Mouse (Mus musculus) heart, embryonic 14.5 days (tissue): Measurements from ENCODE around the gene Sat2. TPM values are rescaled to one million over a fixed set of nuclear protein-coding genes. Genes with fewer than 3 reads are reported as not detected.
A peak's percentile ranks its signal among the peaks of the same experiment; 100 is the strongest.

Experiments used
- ATAC-seq: fragments of 200-750 bp; cut with Nextera tagmentation; 2 replicates; pipeline ENCODE4 v1.8.0; 2017; ENCODE audit warnings: low read depth, moderate TSS enrichment; ENCODE audit not compliant: insufficient number of reproducible peaks, insufficient read depth, low FRiP score
- H3K27ac ChIP-seq, 2 experiments: fragments of 200-500 bp in 1 of 2; fragments of 300-500 bp in 1 of 2; sonication (generic) in 1 of 2; replicated peaks in 1 of 2; 2 replicates each; pipeline ENCODE4 v1.5.1; 2012 to 2014; ENCODE audit warnings: low read depth in 2 of 2, low read length in 2 of 2, control low read depth in 1 of 2, mild to moderate bottlenecking in 1 of 2, mixed read lengths in 1 of 2; ENCODE audit not compliant: control insufficient read depth in 1 of 2, insufficient read depth in 1 of 2
- H3K27me3 ChIP-seq: fragments of 300-500 bp; sonication (generic); 2 replicates; pipeline ENCODE4 v1.6.1; 2014; ENCODE audit warnings: mild to moderate bottlenecking, low read length, control low read depth; ENCODE audit not compliant: control insufficient read depth, insufficient read depth
- H3K36me3 ChIP-seq: fragments of 300-500 bp; sonication (generic); 2 replicates; pipeline ENCODE4 v1.6.1; 2014; ENCODE audit warnings: mild to moderate bottlenecking, control low read depth, low read length, mixed read lengths; ENCODE audit not compliant: control insufficient read depth, insufficient read depth
- H3K4me1 ChIP-seq, 2 experiments: fragments of 200-500 bp in 1 of 2; fragments of 300-500 bp in 1 of 2; sonication (generic) in 1 of 2; 2 replicates each; pipeline ENCODE4 v1.6.1; 2012 to 2014; ENCODE audit warnings: low read length in 2 of 2, control low read depth in 1 of 2, mixed read lengths in 1 of 2; ENCODE audit not compliant: control insufficient read depth in 2 of 2, insufficient read depth in 2 of 2
- H3K4me2 ChIP-seq: fragments of 300-500 bp; sonication (generic); 2 replicates; pipeline ENCODE4 v1.6.1; 2014; ENCODE audit warnings: mild to moderate bottlenecking, low read length
- H3K4me3 ChIP-seq, 2 experiments: fragments of 200-500 bp in 1 of 2; fragments of 300-500 bp in 1 of 2; sonication (generic) in 1 of 2; 2 replicates each; pipeline ENCODE4 v1.5.1; 2012 to 2014; ENCODE audit warnings: low read length in 2 of 2, mild to moderate bottlenecking in 2 of 2, control low read depth in 1 of 2, low read depth in 1 of 2, moderate library complexity in 1 of 2; ENCODE audit not compliant: control insufficient read depth in 1 of 2, insufficient read depth in 1 of 2
- H3K9ac ChIP-seq: fragments of 300-500 bp; sonication (generic); 2 replicates; pipeline ENCODE4 v1.6.1; 2014; ENCODE audit warnings: mild to moderate bottlenecking, low read length
- H3K9me3 ChIP-seq: fragments of 300-500 bp; sonication (generic); 2 replicates; pipeline ENCODE4 v1.6.1; 2016; ENCODE audit warnings: low read length, control low read depth; ENCODE audit not compliant: control insufficient read depth
- WGBS: fragments of 180-500 bp; shearing (Covaris S2); extraction: QIAGEN DNeasy Blood & Tissue Kit; methylation state at CpG from one replicate; pipeline ENCODE4 v1.1.7; 2014; 5-methylcytosine and 5-hydroxymethylcytosine counted together
- microRNA counts: library from miRNA; unstranded; fragments of <30 nt; microRNA quantifications from one replicate; lab custom pipeline; 2016
- microRNA-seq: library from miRNA; unstranded; fragments of <30 nt; microRNA quantifications from one replicate; pipeline ENCODE4, GENCODE M21; 2016
- polyA plus RNA-seq: library from polyadenylated mRNA; unstranded; fragments of >200 nt; fragmentation: Nextera tagmentation; extraction: Ambion mirVana; gene quantifications from 2 replicates; pipeline ENCODE4 v1.2.1, GENCODE M21; 2014

Gene Sat2
- polyA plus RNA-seq, 1 experiment from 2014 or later: 17.9 TPM

- WGBS: 31% methylated on average over 7 of the region's 7 CpGs
- Histone ChIP-seq H3K36me3 (peaks cover 76% of the 10 kb centered on the region), H3K4me3 (no peak within 1 kb of the TSS)
These were observed 44.3 kb downstream of the Sat2 start, which contains the start of gene Cd68 for GRCm38 (mm10) chr11:69665961-69666664. Cd68 (minus strand) TSS chr11:69666153.

GRCm38 (mm10) chr11:69666665-69667005 is 44.8 kb downstream of the Sat2 start:
- 90% methylated on average over 3 of the region's 3 CpGs for WGBS
- Histone ChIP-seq H3K36me3 (peaks cover 76% of the 10 kb centered on the region), H3K9me3 (no peaks in the 10 kb centered on the region), H3K9ac (no peak overlapping the region), H3K4me2 (no peak overlapping the region), H3K27me3 (no peaks in the 10 kb centered on the region), H3K4me1 (peaks cover 6 to 24% of the 10 kb centered on the region in 2 experiments), H3K27ac (no peak overlapping the region), H3K4me3 (no peak overlapping the region)
- ATAC-seq: no peak

More at GRCm38 (mm10) chr11:69665961-69666664, 44.3 kb downstream of the Sat2 start, which contains the start of gene Cd68:
- Histone ChIP-seq H3K27ac (0 out of 4 replicates have a peak within 1 kb of the TSS, but pooled peaks have one; percentile 8 to 9), H3K27me3 (no peaks in the 10 kb centered on the region), H3K9ac (peak within 1 kb of the TSS; percentile 21; the same call in 1 of the 2 replicates), H3K4me2 (no peak within 1 kb of the TSS), H3K4me1 (peaks cover 8 to 29% of the 10 kb centered on the region in 2 experiments), H3K9me3 (no peaks in the 10 kb centered on the region)
- ATAC-seq: no peak

GRCm38 (mm10) chr11:69670786-69671725 is 49.2 kb downstream of the Sat2 start:
- H3K4me2 ChIP-seq: peak overlapping the region; percentile 82
- peak; percentile 75 for ATAC-seq
- WGBS: under 1% methylated on average over 61 of the region's 61 CpGs
- no peaks in the 10 kb centered on the region for H3K27me3 ChIP-seq
- peaks cover 2 to 15% of the 10 kb centered on the region in 2 experiments; a peak in 3 of 4 replicates for H3K4me1 ChIP-seq
- H3K9ac ChIP-seq: peak overlapping the region; percentile 100
- H3K27ac ChIP-seq: peak overlapping the region; percentile 89 to 98
- no peaks in the 10 kb centered on the region for H3K9me3 ChIP-seq
- H3K4me3 ChIP-seq: peak overlapping the region; percentile 83 to 100
- H3K36me3 ChIP-seq: peaks cover 79% of the 10 kb centered on the region

GRCm38 (mm10) chr11:69671726-69672124 is 49.9 kb downstream of the Sat2 start:
- peak overlapping the region; percentile 83 to 100 for H3K4me3 ChIP-seq
- peak overlapping the region; percentile 100 for H3K9ac ChIP-seq
- no peaks in the 10 kb centered on the region for H3K27me3 ChIP-seq
- WGBS: under 1% methylated on average over 43 of the region's 43 CpGs
- H3K4me2 ChIP-seq: peak overlapping the region; percentile 82
- H3K9me3 ChIP-seq: no peaks in the 10 kb centered on the region
- peaks cover 79% of the 10 kb centered on the region for H3K36me3 ChIP-seq
- H3K27ac ChIP-seq: peak overlapping the region; percentile 89 to 98
- peaks cover 2 to 15% of the 10 kb centered on the region in 2 experiments; a peak in 3 of 4 replicates for H3K4me1 ChIP-seq
- peak; percentile 14; the same call in 1 of the 2 replicates for ATAC-seq

GRCm38 (mm10) chr11:69672211-69672706 is 50.4 kb downstream of the Sat2 start, which contains the start of gene Eif4a1:
Eif4a1 (minus strand) TSS chr11:69672423.
- H3K27me3 ChIP-seq: no peaks in the 10 kb centered on the region
- peak within 1 kb of the TSS; percentile 89 to 98 for H3K27ac ChIP-seq
- ATAC-seq: peak; percentile 97
- peak within 1 kb of the TSS; percentile 82 for H3K4me2 ChIP-seq
- under 1% methylated on average over 36 of the region's 36 CpGs for WGBS
- H3K9ac ChIP-seq: peak within 1 kb of the TSS; percentile 100
- peak within 1 kb of the TSS; percentile 83 to 100 for H3K4me3 ChIP-seq
- no peaks in the 10 kb centered on the region for H3K9me3 ChIP-seq
- H3K4me1 ChIP-seq: peaks cover 2 to 15% of the 10 kb centered on the region in 2 experiments; a peak in 3 of 4 replicates
- peaks cover 79% of the 10 kb centered on the region for H3K36me3 ChIP-seq

MicroRNA genes within 50 kb of the gene (microRNA counts, 519-probe panel; counts per million panel counts)
- microRNA mmu-miR-1934 (lab: Ali Mortazavi, UCI): 322 counts per million, percentile 70 among the panel's probes with 10 or more counts
- microRNA mmu-miR-467f (lab: Ali Mortazavi, UCI): 5,576 counts per million, percentile 85 among the panel's probes with 10 or more counts

Small RNAs within 50 kb of the gene (microRNA-seq; reads per million reads assigned to microRNA genes)
- gene Mir1934 (5.0 reads per million, percentile 14 among the genes with 10 or more reads in this experiment), gene Mir467f (not detected)

Other genes starting within 250 kb of the Sat2 start
- 158 and 174 TPM in 2 replicates for gene Naa38, start 226.5 kb upstream of the Sat2 start, polyA plus RNA-seq
- gene Cyb5d1, start 226.4 kb upstream of the Sat2 start, polyA plus RNA-seq: 19.9 and 22.1 TPM in 2 replicates
- gene Tmem88, start 223.8 kb upstream of the Sat2 start, polyA plus RNA-seq: 43.1 and 46.7 TPM in 2 replicates
- 18.0 and 22.0 TPM in 2 replicates for gene Kdm6b, start 208.3 kb upstream of the Sat2 start, polyA plus RNA-seq
- 0.13 and 0.36 TPM in 2 replicates for gene Dnah2, start 72.9 kb upstream of the Sat2 start, polyA plus RNA-seq
- 14.2 and 20.4 TPM in 2 replicates for gene Efnb3, start 61.8 kb upstream of the Sat2 start, polyA plus RNA-seq
- gene Wrap53, start 41.8 kb upstream of the Sat2 start, polyA plus RNA-seq: 11.1 and 14.3 TPM in 2 replicates
- 71.2 and 71.9 TPM in 2 replicates for gene Trp53, start 41.7 kb upstream of the Sat2 start, polyA plus RNA-seq
- gene Atp1b2, start 16.1 kb upstream of the Sat2 start, polyA plus RNA-seq: 31.5 and 33.8 TPM in 2 replicates
- gene Shbg, start 4.1 kb upstream of the Sat2 start, polyA plus RNA-seq: not detected in 2 replicates
- gene Fxr2, start 11.0 kb downstream of the Sat2 start, polyA plus RNA-seq: 24.2 and 25.8 TPM in 2 replicates
- gene Sox15, start 33.3 kb downstream of the Sat2 start, polyA plus RNA-seq: not detected in 2 replicates
- 14.9 and 29.1 TPM in 2 replicates for gene Mpdu1, start 40.6 kb downstream of the Sat2 start, polyA plus RNA-seq
- gene Cd68, start 44.1 kb downstream of the Sat2 start, polyA plus RNA-seq: 12.1 and 14.4 TPM in 2 replicates
- gene Eif4a1, start 50.4 kb downstream of the Sat2 start, polyA plus RNA-seq: 313 and 403 TPM in 2 replicates
- 43.2 and 59.4 TPM in 2 replicates for gene Senp3, start 60.1 kb downstream of the Sat2 start, polyA plus RNA-seq
- 0.24 and 0.63 TPM in 2 replicates for gene Tnfsf13, start 63.8 kb downstream of the Sat2 start, polyA plus RNA-seq
- gene Tnfsf12, start 73.8 kb downstream of the Sat2 start, polyA plus RNA-seq: 7.7 and 10.3 TPM in 2 replicates
- 2.5 and 6.8 TPM in 2 replicates for gene Tnfsfm13, start 74.1 kb downstream of the Sat2 start, polyA plus RNA-seq
- gene Polr2a, start 136.6 kb downstream of the Sat2 start, polyA plus RNA-seq: 19.9 and 20.1 TPM in 2 replicates
- 0.13 TPM in 1 of 2 replicates, not detected in the other for gene Slc35g3, start 139.9 kb downstream of the Sat2 start, polyA plus RNA-seq
- 3.7 TPM in 2 replicates for gene Zbtb4, start 143.9 kb downstream of the Sat2 start, polyA plus RNA-seq
- gene Chrnb1, start 173.9 kb downstream of the Sat2 start, polyA plus RNA-seq: 5.5 and 5.8 TPM in 2 replicates
- gene Fgf11, start 179.8 kb downstream of the Sat2 start, polyA plus RNA-seq: 2.0 and 2.1 TPM in 2 replicates
- 1.7 and 1.8 TPM in 2 replicates for gene Tmem102, start 183.6 kb downstream of the Sat2 start, polyA plus RNA-seq
- not detected in 2 replicates for gene Gm39566, start 193.3 kb downstream of the Sat2 start, polyA plus RNA-seq
- not detected in 2 replicates for gene Spem2, start 196.4 kb downstream of the Sat2 start, polyA plus RNA-seq
- not detected in 2 replicates for gene Spem1, start 200.2 kb downstream of the Sat2 start, polyA plus RNA-seq
- 2.4 and 2.6 TPM in 2 replicates for gene Nlgn2, start 215.8 kb downstream of the Sat2 start, polyA plus RNA-seq
- gene Tmem256, start 216.5 kb downstream of the Sat2 start, polyA plus RNA-seq: 340 and 379 TPM in 2 replicates
- 66.5 and 75.8 TPM in 2 replicates for gene Plscr3, start 224.4 kb downstream of the Sat2 start, polyA plus RNA-seq
- 0.15 TPM in 1 of 2 replicates, not detected in the other for gene Tnk1, start 236.7 kb downstream of the Sat2 start, polyA plus RNA-seq